Comparison of ENCODE assay signal across 8 mouse cellular contexts in the genomic region with DNA sequence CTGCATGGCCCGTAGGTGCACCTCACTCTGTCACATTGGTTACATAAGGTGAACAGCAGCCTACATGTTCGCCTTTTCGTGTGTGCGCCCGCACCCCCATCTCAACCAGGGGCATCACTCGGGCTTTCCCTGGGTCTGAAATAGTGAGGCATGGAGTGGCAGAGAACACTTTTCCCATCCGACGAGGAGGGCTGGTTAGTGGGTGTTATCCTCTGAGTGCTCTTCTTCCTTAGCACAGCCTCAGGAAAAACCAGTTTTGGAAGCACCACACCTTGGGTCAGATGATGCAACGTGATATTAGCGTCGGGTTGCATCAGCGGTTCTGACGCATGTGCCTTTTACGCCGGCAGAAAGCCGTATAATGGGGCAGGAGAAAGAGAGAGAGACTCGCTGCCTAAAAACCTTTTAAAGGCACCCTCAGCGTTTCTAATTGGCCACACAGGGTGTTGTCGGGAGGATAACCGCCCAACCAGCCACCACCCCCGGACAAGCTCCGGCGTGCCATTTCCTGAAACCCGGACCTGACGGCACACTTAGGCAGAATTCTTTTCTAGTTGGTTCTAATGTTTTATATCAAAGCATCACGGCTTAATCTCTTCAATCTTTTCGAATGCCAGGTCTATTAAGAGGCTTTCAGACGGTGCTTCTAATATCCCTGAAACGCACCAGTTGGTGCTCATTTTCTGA. TPM values are rescaled to one million over a fixed set of nuclear protein-coding genes. Genes with fewer than 3 reads are reported as not detected.
DNase-seq lines count a peak whose midpoint lies in the region; ATAC-seq and TF ChIP-seq lines count a peak whose summit lies in the region.

No protein-coding gene starts in this region.

- peak overlapping the region; percentile 85 for H3K9ac ChIP-seq in heart, embryonic 16.5 days (ENCODE audit: low read length)
- peak overlapping the region; percentile 94 for H3K9ac ChIP-seq in liver, embryonic 16.5 days (ENCODE audit: low read depth, low read length)
- peak overlapping the region; percentile 35 for H3K9ac ChIP-seq in neural tube, embryonic 11.5 days (ENCODE audit: low read length)

- no peaks in the 10 kb centered on the region for H3K9me3 ChIP-seq in forebrain, embryonic 10.5 days
- H3K9me3 ChIP-seq in heart, embryonic 16.5 days (replicated peaks; ENCODE audit: control insufficient read depth, low read length): no peaks in the 10 kb centered on the region
- no peaks in the 10 kb centered on the region for H3K9me3 ChIP-seq in liver, embryonic 16.5 days (replicated peaks; ENCODE audit: control insufficient read depth, low read length)
- no peaks in the 10 kb centered on the region for H3K9me3 ChIP-seq in neural tube, embryonic 11.5 days (ENCODE audit: control insufficient read depth, low read length)

- H3K4me1 ChIP-seq in brown adipose tissue, adult 24 weeks (ENCODE audit: control insufficient read depth, insufficient read depth, insufficient read length, low read length): peaks cover 2% of the 10 kb centered on the region
- peaks cover 47% of the 10 kb centered on the region for H3K4me1 ChIP-seq in forebrain, embryonic 10.5 days
- H3K4me1 ChIP-seq in heart, embryonic 16.5 days (ENCODE audit: control insufficient read depth, insufficient read depth, low read length): peaks cover 30% of the 10 kb centered on the region
- H3K4me1 ChIP-seq in liver, embryonic 16.5 days (ENCODE audit: control insufficient read depth, low read depth, low read length): peaks cover 57% of the 10 kb centered on the region
- peaks cover 23% of the 10 kb centered on the region for H3K4me1 ChIP-seq in neural tube, embryonic 11.5 days (ENCODE audit: control insufficient read depth, insufficient read depth, low read length)
- H3K4me1 ChIP-seq in thymus, adult 2 months (replicated peaks; ENCODE audit: control insufficient read depth, insufficient read depth, low read length): peaks cover 29% of the 10 kb centered on the region

- H3K27ac ChIP-seq in brown adipose tissue, adult 24 weeks (replicated peaks; ENCODE audit: low read depth, low read length): peak overlapping the region; percentile 40
- peak overlapping the region; percentile 100 for H3K27ac ChIP-seq in forebrain, embryonic 10.5 days
- H3K27ac ChIP-seq in heart, embryonic 16.5 days (ENCODE audit: low read length): peak overlapping the region; percentile 38
- H3K27ac ChIP-seq in liver, embryonic 16.5 days (ENCODE audit: low read length): peak overlapping the region; percentile 95
- H3K27ac ChIP-seq in neural tube, embryonic 11.5 days (ENCODE audit: low read depth, low read length): no peak overlapping the region
- H3K27ac ChIP-seq in thymus, adult 2 months (ENCODE audit: control insufficient read depth, insufficient read depth, low read length): peak overlapping the region; percentile 52; the same call in 1 of the 2 replicates

- peak overlapping the region; percentile 81 for H3K4me3 ChIP-seq in brown adipose tissue, adult 24 weeks (ENCODE audit: insufficient read depth, low read depth, low read length)
- peak overlapping the region; percentile 89 for H3K4me3 ChIP-seq in forebrain, embryonic 10.5 days
- peak overlapping the region; percentile 89 for H3K4me3 ChIP-seq in heart, embryonic 16.5 days (ENCODE audit: low read length)
- H3K4me3 ChIP-seq in liver, embryonic 16.5 days (ENCODE audit: low read depth, low read length): peak overlapping the region; percentile 94
- H3K4me3 ChIP-seq in neural tube, embryonic 11.5 days (ENCODE audit: low read depth, low read length): peak overlapping the region; percentile 23
- H3K4me3 ChIP-seq in thymus, adult 2 months (ENCODE audit: control insufficient read depth, insufficient read depth, low read length): peak overlapping the region; percentile 34

- H3K36me3 ChIP-seq in forebrain, embryonic 10.5 days (replicated peaks): peaks cover 11% of the 10 kb centered on the region
- no peaks in the 10 kb centered on the region for H3K36me3 ChIP-seq in heart, embryonic 16.5 days (ENCODE audit: control insufficient read depth, insufficient read depth)
- H3K36me3 ChIP-seq in liver, embryonic 16.5 days (ENCODE audit: control insufficient read depth, insufficient read depth): peaks cover 1% of the 10 kb centered on the region; the same call in 1 of the 2 replicates
- H3K36me3 ChIP-seq in neural tube, embryonic 11.5 days (ENCODE audit: control insufficient read depth, insufficient read depth, low read length): no peaks in the 10 kb centered on the region
- no peaks in the 10 kb centered on the region for H3K36me3 ChIP-seq in thymus, adult 2 months (ENCODE audit: control insufficient read depth, insufficient read depth, low read length)

- 0 out of 2 replicates have a peak, but pooled peaks have one; percentile 31 for TF ChIP-seq POLR2A in thymus, adult 2 months (IDR thresholded peaks at IDR 0.05; ENCODE audit: control insufficient read depth, extremely low read depth, insufficient read depth, low read length, poor library complexity)

- peaks cover 33% of the 10 kb centered on the region for H3K27me3 ChIP-seq in forebrain, embryonic 10.5 days (ENCODE audit: poor library complexity, severe bottlenecking)
- H3K27me3 ChIP-seq in heart, embryonic 16.5 days (ENCODE audit: control insufficient read depth, insufficient read depth, low read length): no peaks in the 10 kb centered on the region
- H3K27me3 ChIP-seq in liver, embryonic 16.5 days (ENCODE audit: control insufficient read depth, insufficient read depth, low read depth, low read length): no peaks in the 10 kb centered on the region
- H3K27me3 ChIP-seq in neural tube, embryonic 11.5 days (ENCODE audit: control insufficient read depth, insufficient read depth, low read length): peaks cover 19% of the 10 kb centered on the region
- H3K27me3 ChIP-seq in thymus, adult 2 months (ENCODE audit: control insufficient read depth, insufficient read depth, low read length): no peaks in the 10 kb centered on the region

- H3K4me2 ChIP-seq in heart, embryonic 16.5 days (ENCODE audit: low read depth, low read length): peak overlapping the region; percentile 95
- H3K4me2 ChIP-seq in liver, embryonic 16.5 days (ENCODE audit: low read depth, low read length): peak overlapping the region; percentile 80
- peak overlapping the region; percentile 55 for H3K4me2 ChIP-seq in neural tube, embryonic 11.5 days (ENCODE audit: low read depth)

- ATAC-seq in heart, embryonic 16.5 days (replicated peaks; ENCODE audit: extremely low read depth, insufficient read depth, low FRiP score): no peak
- ATAC-seq in liver, embryonic 16.5 days (ENCODE audit: low read depth): peak; percentile 50
- no peak for ATAC-seq in neural tube, embryonic 11.5 days (ENCODE audit: insufficient read depth, low FRiP score, low TSS enrichment)

- TF ChIP-seq CTCF in thymus, adult 2 months (IDR thresholded peaks at IDR 0.05; ENCODE audit: borderline replicate concordance, control insufficient read depth, extremely low read depth, insufficient read depth, low read length, poor library complexity): no peak

- 6% methylated on average over 29 of the region's 29 CpGs for WGBS in forebrain, embryonic 10.5 days
- WGBS in heart, embryonic 16.5 days: 7% methylated on average over 29 of the region's 29 CpGs
- WGBS in liver, embryonic 16.5 days (ENCODE audit: insufficient replicate concordance): 5% methylated on average over 29 of the region's 29 CpGs
- 6% methylated on average over 29 of the region's 29 CpGs for WGBS in neural tube, embryonic 11.5 days
- WGBS in thymus, adult 2 months: 5% methylated on average over 29 of the region's 29 CpGs

- peak; percentile 94 for DNase-seq in ES-CJ7 (ENCODE audit: low read depth, low spot score)
- peak; percentile 62 for DNase-seq in forebrain, embryonic 10.5 days (ENCODE audit: extremely low spot score, low spot score)
- peak; percentile 64 to 86 for DNase-seq in kidney, postnatal 25 days
- DNase-seq in neural tube, embryonic 11.5 days (ENCODE audit: low spot score): no peak
- DNase-seq in thymus, adult 2 months: peak; percentile 56

RNA-seq across cellular contexts. Expression of a gene that starts 0.8 kb away (rescaled TPM):
- 8.8 and 9.9 TPM in 2 replicates for polyA plus RNA-seq in brown adipose tissue, adult 24 weeks (2012; ENCODE audit: insufficient read depth, insufficient read length, missing spikeins)
- 40.8 and 44.7 TPM in 2 replicates for polyA plus RNA-seq in forebrain, embryonic 10.5 days (2016; fragmentation: Nextera tagmentation; extraction: Ambion mirVana)
- polyA plus RNA-seq in heart, embryonic 16.5 days (2015; fragmentation: Nextera tagmentation; extraction: Ambion mirVana): 8.6 and 9.4 TPM in 2 replicates
- polyA plus RNA-seq in liver, embryonic 16.5 days (2015; fragmentation: Nextera tagmentation; extraction: Ambion mirVana): 8.9 and 9.7 TPM in 2 replicates
- polyA plus RNA-seq in neural tube, embryonic 11.5 days (2014; fragmentation: Nextera tagmentation; extraction: Ambion mirVana): 76.3 and 79.9 TPM in 2 replicates
- 211 and 279 TPM in 2 replicates for polyA plus RNA-seq in thymus, adult 2 months (2012; rRNA removed)

RNA-seq across cellular contexts. Expression of a gene that starts 33.8 kb away (rescaled TPM):
- 2.2 and 3.3 TPM in 2 replicates for polyA plus RNA-seq in brown adipose tissue, adult 24 weeks (2012; ENCODE audit: insufficient read depth, insufficient read length, missing spikeins)
- 22.1 and 23.0 TPM in 2 replicates for polyA plus RNA-seq in forebrain, embryonic 10.5 days (2016; fragmentation: Nextera tagmentation; extraction: Ambion mirVana)
- 18.6 TPM in 2 replicates for polyA plus RNA-seq in heart, embryonic 16.5 days (2015; fragmentation: Nextera tagmentation; extraction: Ambion mirVana)
- 5.7 and 6.6 TPM in 2 replicates for polyA plus RNA-seq in liver, embryonic 16.5 days (2015; fragmentation: Nextera tagmentation; extraction: Ambion mirVana)
- polyA plus RNA-seq in neural tube, embryonic 11.5 days (2014; fragmentation: Nextera tagmentation; extraction: Ambion mirVana): 20.1 and 25.3 TPM in 2 replicates
- polyA plus RNA-seq in thymus, adult 2 months (2012; rRNA removed): 22.2 and 26.0 TPM in 2 replicates

RNA-seq across cellular contexts. Expression of a gene that starts 42.9 kb away (rescaled TPM):
- not detected in 2 replicates for polyA plus RNA-seq in brown adipose tissue, adult 24 weeks (2012; ENCODE audit: insufficient read depth, insufficient read length, missing spikeins)
- not detected in 2 replicates for polyA plus RNA-seq in forebrain, embryonic 10.5 days (2016; fragmentation: Nextera tagmentation; extraction: Ambion mirVana)
- 0.27 and 0.35 TPM in 2 replicates for polyA plus RNA-seq in heart, embryonic 16.5 days (2015; fragmentation: Nextera tagmentation; extraction: Ambion mirVana)
- polyA plus RNA-seq in liver, embryonic 16.5 days (2015; fragmentation: Nextera tagmentation; extraction: Ambion mirVana): not detected in 2 replicates
- polyA plus RNA-seq in neural tube, embryonic 11.5 days (2014; fragmentation: Nextera tagmentation; extraction: Ambion mirVana): not detected in 2 replicates
- polyA plus RNA-seq in thymus, adult 2 months (2012; rRNA removed): 0.90 and 1.0 TPM in 2 replicates

Comparison
In these comparisons a context has a peak if more than half of its experiments do, and no peak if none do; other contexts are left out.
1. H3K4me3 ChIP-seq: peak in every context shown above with its lines; median percentile 94 in liver, embryonic 16.5 days; 89 in forebrain, embryonic 10.5 days; 89 in heart, embryonic 16.5 days; 81 in brown adipose tissue, adult 24 weeks; 34 in thymus, adult 2 months; 23 in neural tube, embryonic 11.5 days.
2. H3K9ac ChIP-seq: peak in every context shown above with its lines; median percentile 94 in liver, embryonic 16.5 days; 85 in heart, embryonic 16.5 days; 35 in neural tube, embryonic 11.5 days.